Mouse (Mus musculus) mesoderm, embryonic 11.5 days (tissue): ENCODE results near the gene Klf4.

Source experiments
- DNase-seq: peaks from one replicate; pipeline ENCODE4 v3.0.0-alpha.2; 2012; ENCODE audit warnings: low read depth, low spot score

The Klf4 gene

DNA sequence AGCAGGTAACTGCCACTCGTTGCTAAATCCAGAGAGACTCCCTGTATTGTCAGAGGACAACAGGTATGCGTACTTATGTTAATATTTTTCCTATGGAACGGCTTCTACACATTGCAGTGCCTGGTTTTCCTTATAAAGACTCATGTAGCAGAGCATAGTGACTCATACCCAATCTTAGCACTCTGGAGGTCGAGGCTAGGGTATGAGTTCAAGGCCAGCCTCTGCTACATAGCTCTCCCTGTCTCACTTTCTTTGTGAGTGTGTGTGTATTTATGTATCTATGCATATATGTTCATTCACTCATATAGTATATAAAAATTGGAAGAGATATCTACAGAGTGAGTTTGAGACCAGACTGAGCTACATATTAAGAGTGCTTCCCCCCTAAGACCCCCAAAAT, 8.3 kb downstream of the Klf4 start:
- no peak for DNase-seq

DNA sequence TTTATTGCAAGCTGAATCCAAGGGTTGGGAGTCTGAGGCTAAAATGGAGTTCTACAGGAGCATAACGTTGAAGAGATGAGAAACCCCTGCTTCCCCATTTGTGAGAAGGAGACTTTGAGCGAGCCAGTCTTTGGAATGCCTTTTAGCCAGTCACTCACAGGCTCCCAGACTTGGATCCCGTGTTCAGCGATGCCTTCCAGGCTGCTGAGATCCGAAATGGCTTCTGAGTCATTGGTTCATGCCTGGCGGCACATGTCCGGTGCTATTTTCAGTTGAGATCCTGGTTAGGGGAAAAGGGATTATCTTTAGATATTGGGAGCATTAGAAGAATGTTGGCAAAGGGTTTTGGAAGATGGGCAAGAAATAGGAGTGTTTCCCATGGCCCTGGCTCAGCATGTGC, 14.8 kb downstream of the Klf4 start:
- no peak for DNase-seq

DNA sequence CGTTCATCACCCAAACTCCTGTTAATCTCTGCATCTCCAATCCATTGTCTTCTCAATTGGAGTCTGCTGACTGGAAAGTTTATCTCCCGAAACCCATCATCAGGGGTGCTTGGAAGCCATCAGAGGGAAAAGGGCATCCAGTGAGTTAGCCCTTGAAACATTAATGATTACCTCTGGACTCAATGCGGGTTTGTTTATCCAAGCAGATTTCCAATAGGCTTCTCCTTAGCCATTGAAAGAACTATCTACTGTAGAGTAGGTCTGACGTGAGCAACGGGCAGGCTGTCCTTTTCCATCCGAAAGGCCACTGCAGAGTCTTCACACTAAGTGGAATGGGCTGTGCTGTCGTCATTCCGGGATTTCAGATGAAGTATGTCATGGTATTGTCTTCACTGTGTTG, 16.2 kb downstream of the Klf4 start:
- no peak for DNase-seq

DNA sequence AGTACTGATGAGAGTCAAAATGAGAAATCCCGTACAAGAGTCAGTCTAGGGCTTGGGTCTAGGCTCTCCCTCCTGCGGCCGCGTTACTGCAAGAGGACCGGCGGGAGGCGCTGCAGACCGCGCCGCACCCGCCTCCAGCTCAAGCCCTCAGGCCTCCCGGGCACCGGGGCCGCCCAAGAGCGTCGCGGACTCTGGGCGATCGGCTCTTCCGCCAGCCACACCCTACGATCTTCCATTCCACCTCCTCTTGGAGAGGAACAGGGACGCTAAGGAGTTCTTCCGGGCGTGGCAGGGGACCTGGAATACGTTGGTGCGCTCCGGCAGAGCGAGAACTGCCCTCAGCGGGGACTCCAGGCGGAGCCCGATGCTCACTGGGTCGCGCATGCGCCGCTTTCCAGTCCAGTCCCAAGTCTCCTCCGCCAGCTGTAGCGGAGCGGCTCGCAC, 17.5 kb downstream of the Klf4 start:
- peak; percentile 83 for DNase-seq

DNA sequence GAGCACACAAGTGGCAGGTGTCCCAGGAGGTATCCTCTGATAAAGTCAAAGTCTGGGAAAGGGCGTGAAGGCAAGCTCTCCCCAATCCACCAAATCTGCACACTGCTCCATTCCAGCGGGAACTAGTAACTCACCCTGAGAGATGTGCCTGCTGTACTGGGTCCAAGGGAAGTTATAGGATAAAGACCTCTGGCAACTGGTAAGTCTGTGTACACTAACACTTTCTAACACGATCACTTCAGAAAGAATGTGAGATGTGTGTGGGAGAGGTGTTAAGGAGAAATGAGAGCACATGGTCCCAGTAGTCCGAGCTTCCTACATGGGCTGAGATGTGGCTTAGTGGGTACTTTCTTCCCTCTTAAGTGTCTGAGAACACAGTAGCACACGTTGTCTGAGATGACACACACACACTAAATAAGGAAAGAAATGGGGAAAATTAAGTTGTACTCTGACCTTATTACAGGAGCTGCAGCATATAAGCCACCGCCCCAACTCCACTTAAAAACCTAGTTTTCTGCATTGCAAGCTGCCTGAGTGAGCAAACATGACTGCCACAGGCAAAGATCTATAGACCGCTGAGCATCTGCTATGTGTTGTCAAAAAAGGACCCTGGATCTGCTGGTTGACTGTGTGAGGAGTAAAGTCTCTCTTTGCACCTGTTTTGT, 18.5 kb downstream of the Klf4 start:
- no peak for DNase-seq

DNA sequence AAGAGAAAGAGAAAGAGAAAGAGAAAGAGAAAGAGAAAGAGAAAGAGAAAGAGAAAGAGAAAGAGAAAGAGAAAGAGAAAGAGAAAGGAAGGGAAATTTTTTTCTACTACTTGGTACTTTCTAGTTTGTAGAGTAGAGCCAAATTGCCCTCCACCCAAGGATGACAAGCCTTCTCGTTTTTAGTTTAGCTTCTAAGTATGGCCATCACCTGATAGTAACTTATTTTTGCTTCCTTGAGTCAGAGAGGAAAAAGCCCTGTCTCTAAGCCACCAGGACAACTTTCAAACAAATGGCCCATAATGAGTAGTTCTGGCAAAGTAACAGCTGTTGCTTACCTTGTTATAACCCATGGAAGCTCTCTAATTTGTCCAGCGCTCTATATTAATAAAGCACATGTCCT, 20.9 kb downstream of the Klf4 start:
- DNase-seq = no peak

DNA sequence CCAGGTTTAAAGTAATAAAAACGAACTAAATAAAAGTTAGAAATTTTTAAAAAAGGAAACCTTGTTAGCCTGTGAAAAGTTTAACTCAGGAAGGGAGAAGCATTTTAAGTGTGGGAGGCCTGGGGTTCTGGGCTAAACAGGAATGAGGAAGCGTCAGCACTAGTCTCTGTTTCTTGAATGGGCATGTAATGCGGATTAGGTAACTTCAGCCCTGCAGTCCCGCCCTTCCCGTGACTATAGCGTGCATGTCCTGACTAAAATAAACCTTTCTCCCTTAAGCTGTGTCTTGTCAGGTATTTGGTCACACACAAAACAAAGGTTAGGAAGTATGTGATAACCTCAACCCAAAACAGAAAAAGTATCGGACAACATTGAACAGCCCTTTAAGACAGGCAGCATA, 23.6 kb downstream of the Klf4 start:
- DNase-seq = no peak

DNA sequence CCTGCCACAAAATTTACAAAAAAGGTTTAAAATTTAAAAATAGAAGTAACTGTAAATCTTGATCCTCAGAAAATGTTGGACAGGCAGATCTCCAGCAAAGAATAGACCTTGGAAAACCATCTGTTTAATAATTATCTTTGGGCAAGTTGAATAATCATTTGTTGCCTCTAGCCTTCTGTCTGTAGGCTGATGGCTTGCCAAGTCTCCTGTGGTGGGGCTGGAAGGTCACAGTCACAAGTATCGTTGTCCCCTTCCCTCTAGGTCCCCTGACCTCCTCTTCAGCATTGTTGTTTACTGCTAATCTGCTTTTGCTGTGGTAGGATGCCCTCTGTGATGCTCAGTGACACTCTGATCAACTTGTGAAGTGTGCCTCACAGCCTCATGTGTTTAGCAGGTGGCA, 33.6 kb downstream of the Klf4 start:
- no peak for DNase-seq

DNA sequence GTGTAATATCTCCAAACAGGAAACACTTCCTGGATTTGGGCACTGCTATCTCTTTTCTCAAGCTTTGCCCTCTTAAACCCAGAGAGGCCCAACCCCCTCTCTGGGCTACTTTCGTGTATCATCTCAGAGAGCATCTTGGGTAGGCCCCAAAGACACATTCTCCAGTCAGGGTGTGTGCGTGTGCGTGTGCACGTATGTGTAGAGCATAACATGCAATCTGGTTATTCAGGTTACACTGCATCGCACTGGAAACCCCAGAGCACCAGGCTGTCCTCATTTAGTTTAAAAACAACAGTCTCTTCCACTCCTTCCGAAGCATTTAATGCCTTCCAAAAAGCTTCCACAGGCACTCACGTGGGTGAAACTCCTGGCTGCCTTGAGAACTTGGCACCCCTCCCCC, 35.9 kb downstream of the Klf4 start:
- DNase-seq = no peak

DNA sequence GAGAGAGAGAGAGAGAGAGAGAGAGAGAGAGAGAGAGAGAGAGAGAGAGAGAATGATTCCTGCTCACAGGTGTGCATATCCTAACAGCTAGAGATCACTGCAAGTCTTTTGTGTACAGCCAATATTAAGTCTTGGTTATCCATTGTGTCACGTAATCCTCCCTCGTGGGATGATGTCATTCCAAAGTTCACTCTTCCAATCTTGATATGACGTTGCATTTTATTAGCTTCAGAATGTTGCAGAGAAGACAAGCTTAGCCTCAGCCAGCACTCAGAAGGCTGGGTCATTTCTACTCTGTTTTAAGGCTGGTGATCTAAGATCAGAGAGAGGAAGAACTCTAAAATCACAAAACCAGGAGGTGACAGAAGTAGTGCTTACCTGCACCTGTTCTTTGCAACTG, 39.0 kb downstream of the Klf4 start:
- no peak for DNase-seq

DNA sequence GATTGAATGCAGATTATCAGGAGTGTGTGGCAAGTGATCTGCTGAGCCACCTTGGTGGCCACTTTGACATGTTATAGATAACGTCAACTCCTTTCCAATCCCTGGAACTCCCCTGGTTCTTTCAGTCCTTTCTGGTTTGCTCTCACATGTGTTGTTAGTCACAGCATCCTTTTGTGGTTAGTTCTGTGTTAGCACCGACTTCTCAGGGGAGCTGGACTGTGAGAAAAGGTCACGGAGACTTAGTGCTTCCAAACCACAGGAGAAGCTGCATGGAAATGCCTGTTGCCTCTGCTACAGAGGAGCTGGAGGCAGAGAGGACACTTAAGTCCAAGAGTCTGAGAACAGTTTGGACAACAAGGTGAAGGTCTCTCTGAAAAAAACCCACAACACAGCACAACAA, 42.9 kb downstream of the Klf4 start:
- no peak for DNase-seq

DNA sequence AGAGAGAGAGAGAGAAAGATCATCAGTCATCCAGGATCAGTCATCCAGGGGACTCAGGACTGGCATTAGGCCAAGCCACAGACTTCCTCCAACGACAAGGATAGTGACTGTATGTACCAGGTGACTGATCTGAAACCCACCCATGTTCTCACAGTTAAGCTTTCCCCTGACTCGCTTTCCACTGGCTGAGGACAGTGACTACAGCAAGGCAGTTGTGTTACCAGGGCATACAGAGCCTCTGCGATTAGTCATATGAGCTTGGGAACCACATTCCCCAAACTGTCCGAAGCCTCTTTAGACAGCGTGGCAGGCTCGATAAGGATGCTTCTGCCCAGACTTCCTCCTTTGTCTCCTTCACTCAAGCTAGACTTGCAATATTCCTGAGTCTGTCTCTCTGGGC, 43.7 kb downstream of the Klf4 start:
- no peak for DNase-seq

DNA sequence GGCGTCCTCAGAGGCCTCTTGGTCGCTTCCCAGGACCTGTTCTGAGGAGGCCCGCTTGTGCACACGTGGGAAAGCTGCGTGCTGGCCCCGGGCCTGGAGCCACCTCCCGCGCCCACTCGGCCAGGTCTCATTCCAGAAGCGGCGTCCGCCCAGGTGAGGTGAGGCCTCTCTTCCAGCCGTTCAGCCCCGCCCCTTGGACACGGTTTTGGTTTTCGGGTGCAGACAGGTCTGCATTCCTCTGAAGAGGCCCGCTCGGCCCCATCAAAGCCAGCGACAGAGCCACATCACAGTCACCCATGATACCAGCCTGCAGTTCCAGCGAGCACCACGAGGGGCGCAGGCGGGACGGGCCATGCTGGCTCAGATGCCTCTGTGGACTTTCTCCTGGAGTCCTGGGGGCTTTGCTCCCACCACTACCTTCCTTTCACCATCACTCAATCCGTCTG, 51.9 kb downstream of the Klf4 start:
- peak; percentile 77 for DNase-seq

DNA sequence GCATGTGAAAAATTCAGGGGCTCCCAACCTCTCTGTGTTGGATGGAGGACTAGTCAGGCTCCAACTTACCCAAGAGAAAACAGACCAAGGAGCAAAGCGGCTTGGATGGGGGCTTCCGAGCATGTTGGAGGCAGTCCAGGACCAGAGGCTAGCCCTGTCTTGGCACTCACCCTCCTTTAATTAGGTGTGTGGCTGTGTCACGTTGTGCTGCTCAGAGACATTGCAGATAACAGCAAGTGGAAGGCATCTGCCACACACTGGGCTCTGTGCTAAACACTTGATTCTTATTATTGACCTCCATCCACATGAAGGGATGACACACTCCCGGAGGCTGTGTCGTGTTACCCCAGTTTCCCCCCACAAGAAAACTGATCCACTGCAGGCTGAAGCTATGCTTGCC, 53.9 kb downstream of the Klf4 start:
- DNase-seq = no peak

DNA sequence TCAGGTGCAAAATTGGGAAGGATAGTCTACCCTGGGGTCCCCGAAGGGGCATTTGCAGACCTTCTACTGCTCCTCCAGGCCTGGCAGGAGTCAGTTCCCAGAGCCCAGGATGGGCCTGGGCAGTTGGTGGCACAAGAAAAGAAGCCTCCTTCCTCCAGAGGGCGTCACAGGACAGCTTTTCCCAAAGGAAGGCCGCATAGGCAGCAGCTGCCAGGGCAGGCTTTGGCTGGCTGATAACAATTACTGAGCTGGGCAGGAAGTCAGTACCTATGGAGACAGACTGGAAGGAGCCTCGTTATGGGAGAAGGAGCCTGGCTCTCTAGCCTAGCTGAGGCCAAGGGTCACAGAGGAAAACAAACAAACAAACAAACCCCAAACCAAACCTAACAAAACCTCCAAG, 54.3 kb downstream of the Klf4 start:
- peak; percentile 37 for DNase-seq

DNA sequence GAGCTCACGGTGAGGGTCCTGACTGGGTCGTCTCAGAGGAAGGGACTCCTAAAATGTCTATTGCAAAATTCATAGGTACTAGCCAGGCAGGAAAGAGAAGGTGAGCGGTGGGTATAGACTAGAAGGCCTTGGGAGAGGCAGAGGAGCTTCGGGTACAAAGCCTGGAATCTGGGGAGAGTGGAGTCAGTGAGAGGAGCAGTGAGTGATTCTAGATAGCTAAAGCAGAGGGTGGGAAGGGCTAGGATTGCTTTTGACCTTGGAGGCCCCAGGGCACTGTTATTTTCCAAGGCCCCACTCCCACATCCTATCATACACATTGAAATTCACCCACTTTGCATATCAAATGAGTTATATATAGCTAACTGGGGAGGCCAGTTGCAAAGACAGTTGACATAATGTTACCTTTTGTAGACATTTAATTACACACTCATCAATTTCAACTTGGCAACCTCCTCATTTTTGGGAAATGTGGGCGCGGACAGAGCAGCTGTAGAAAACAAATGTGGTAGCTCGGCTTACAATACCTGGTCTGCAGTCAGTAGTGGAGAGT, 55.0 kb downstream of the Klf4 start:
- no peak for DNase-seq
